Mouse (Mus musculus): Measurements from ENCODE around the gene Adcyap1r1.

Gene Adcyap1r1

DNA sequence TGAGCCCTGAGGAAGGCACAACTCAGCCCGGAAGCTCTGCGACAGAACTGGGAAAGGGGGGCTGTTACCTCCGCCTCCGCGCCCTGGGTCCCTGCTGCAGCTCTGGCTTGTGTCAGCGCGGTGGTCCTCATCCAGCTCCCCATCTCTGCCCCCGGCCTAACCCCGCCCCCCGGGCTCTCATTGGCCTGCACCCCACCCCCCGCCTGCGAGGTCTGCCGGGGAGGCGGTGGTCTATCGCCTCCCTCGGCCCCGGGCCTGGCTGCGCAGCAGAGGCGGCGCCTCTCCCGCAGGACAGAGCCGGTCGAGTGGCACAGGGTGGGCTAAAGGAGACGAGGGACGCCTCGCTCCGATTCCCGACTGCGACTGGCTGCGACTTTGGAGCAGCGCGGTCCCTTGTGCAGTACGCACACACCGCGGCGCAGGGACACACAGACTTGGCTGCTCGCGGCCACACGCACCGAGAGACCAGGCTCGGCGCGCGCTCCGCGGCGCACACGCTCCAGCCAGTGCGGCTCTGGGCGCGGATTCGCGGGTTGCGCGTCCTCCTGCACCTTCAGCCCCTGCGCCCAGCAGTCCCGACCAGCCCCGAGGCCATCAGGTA, at the start of gene Adcyap1r1:
Gene Adcyap1r1 (plus strand): TSS at position 208 of the 601 bp plus-strand sequence.
- DNase-seq (ENCODE audit: low spot score in 2 of 2), result peak; percentile 89 to 90

DNA sequence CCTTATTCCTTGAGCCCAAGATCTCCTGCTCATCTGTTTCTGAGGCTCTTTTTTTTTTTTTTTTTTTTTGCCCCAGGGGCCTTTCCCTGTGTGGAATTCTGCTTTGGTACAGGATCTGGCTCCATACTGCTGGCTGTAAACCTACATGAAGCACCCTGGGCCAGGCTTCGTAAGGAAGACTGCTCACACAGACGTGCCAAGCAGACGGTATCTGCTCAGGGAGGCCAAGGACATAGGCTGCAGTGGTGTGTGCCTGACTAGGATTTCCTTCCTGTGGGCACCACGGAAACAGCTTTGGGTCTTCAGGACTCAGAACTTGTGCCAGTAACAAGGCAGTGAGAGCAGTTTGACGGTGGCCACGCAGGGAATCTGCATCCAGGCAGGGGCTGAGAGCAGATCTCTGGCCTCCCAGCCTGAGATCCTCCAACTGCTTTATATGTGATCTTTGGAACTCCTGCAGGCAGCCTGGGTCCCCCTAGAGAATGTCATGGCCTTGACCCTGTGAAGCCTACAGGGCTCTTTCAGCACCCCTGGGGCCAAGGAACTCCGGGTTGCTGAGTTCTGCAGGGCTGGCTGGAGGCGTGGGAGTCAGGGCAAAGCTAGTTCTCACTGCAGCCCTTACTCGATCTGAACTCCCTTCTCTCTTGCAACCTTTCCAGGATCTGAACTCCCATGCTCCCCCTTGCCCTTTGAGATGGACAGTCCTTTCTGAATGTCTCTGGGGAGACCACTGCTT, 49.6 kb upstream of the Adcyap1r1 start:
- DNase-seq (ENCODE audit: low spot score in 2 of 2), result no peak

DNA sequence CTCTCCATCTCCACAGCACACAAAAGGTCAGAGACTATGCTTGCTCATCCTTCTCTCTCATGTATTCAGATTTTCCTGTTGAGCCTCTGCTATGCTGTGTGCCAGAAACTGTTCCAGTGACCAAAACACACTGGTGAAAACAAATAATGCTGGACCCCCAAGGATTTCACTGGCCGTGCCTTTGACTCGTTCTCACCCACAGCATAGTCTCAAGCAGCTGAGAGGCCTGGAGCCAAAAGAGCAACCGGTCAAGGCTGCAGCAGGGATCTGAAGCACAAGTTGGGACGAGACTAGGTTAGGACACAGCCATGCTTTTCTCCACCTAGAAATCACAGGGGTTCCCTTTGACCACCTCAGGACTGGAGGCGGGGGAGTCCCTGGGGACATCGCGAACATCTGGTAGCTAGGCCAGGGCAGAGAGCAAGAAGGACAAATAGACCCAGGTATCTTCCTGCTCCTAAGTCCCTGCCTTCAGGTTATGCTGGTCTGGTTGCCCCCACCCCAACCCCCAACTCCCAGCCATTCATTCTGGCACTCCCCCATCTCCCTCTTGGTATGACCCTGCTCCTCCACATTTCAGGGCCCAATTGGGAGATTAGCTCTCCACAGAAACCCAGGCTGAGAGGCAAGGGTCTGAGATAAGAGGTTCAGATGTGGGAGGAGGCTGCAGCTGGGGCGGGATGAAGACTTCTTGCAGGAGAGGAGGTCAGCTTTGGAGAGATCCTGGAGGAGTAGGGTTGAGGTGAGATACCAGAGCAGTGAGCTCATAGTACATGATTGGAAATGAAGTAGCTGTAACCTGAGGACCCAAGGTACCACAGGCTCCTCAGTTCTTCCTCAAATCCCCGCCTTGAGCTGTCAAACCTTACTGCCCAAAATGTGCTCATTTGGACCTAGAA, 48.1 kb upstream of the Adcyap1r1 start:
- DNase-seq (ENCODE audit: low spot score in 2 of 2), result no peak

DNA sequence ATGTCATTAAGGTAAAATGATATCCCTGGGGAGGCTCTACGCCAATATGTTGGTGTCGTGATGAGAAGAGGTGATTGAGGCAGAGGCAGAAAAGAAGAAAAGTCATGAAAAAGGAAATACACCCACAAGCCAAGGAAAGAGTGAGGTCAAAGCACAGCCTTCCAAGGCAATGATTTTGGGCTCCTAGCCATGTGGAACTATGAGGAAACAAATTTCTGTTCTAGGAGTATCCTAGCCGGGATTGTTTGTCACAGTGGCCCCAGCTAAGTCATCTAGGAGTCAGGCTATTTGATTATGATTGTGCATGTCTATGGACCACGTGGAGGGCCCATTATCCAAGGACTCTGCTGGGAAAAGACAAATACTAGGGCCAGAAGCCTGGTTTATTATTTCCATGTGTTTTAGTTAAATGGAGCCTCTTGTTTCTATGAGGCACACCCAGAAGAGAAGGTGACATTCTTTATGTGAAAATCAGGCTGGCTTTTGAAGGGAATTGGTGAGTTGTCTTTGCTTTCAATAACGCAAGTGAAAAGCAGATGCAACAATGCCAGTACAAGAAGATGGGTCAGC, 47.3 kb upstream of the Adcyap1r1 start:
- no peak for DNase-seq (ENCODE audit: low spot score in 2 of 2)

DNA sequence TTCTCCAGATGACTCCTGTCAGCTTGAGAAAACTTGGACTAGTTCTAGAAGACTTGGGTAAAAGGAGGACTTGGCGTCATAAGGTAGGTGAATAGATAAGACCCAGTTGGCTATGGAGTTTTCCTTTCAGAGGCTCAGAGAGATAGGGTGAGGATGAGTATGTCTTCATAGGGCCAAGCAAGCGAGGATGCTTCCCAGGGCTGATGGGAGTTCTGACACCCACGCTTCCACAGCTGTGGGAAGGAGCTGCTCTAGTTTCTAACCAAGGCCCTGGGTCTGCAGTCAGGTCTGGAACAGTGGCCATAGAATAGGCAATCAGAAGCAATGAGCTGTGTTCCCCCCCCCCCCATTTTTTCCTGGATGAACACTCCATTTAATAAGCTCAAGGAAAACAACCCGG, 44.4 kb upstream of the Adcyap1r1 start:
- DNase-seq (ENCODE audit: low spot score in 2 of 2), result no peak

DNA sequence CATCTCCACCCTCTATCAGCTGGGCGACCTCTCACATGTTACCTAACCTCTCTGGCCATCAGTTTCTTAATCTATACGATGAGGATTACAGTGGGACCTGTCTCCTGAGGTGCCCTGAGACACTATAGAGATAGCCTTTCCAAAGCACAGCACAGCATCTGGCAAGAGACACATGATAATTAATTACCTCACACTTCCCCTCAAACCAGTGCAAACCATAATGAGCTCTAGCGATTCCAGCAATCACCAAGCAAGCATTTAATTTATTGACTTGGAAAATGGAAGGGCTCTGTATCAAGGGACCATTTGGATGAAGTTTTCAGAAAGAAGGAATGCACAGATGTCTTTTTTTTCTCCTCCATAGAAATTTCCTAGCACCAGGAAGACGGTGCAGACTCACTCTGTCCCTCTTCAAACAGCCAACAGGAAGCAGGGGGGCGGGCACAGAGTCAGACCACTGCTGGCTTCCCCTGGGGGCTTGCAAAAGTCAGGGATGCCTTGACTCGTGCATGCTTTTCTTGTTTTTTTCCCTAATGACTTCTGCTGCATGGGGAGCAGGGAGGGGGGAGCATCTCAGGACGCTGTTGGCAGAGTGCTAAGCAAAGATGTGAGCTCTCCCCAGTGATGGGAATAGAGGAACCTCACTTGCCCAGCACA, 41.5 kb upstream of the Adcyap1r1 start:
- no peak for DNase-seq (ENCODE audit: low spot score in 2 of 2)

DNA sequence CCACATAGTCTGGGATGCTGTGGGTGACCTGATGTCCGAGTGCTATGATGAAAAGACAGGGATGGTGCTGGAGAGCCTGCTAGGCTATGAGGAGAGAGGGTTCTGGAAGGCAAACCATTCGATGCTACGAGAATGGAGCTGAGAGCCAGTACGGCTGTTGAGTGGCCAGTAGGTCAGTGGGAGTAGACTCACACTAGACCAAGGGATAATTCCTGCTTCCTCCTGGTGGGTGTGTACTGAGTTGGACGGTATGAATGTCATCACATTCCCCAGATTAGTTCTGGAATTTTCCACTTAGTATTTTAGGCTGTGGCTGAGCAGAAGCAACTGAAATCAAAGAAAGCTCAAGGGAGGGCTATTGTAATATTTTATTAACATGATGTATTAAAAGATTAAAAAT, 40.8 kb upstream of the Adcyap1r1 start:
- no peak for DNase-seq (ENCODE audit: low spot score in 2 of 2)

DNA sequence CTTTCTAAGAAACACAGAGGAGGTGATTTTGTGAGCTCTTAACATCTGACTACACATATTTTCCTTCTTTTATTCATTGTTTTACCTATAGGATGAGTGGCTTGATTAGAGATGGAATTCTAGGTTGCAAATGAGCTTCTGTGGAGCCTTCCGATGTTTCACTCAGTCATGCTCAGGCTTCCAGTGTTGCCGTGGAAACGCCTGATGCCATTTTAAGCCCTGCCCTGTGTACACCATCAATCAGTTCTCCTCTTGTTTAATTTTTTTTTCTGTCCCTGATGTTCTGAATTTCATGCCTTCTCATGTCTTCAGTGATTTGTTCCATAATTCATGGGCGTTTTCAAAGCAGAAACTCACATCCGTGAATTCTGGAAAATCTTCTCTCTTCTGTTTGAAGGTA, 35.6 kb upstream of the Adcyap1r1 start:
- DNase-seq (ENCODE audit: low spot score in 2 of 2), result peak; percentile 57 to 79

DNA sequence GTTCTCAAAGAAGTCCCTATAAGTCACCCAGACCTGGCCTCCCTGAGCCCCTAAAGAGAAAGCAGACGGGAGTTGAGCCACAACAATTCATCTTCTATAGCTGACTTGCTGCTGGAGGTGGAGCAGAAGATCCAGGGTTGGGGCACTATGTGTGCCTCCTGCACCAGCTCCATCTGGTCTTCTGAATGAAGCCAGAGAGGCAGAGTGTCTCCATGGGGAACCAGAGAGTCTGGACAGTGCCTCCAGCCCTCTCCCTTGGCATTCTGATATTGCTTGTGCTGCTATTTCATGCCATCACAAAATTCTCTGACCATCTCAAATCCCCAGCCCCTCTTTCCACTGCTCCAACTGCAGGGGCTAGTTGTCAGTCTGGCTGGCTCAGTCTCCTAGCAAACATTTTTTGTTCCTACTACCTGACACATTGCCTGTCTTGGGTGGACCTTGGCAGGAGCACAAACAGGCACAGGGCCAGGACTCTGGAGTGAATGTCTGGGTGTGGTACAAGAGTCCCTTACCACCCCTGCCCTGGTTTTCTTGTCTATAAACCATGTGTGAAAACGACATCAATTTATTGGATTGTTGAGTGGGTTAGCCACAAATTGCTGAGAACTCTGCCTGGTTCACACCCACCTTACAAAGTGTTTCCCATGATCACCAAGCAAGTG, 32.9 kb upstream of the Adcyap1r1 start:
- DNase-seq (ENCODE audit: low spot score in 2 of 2), result no peak

DNA sequence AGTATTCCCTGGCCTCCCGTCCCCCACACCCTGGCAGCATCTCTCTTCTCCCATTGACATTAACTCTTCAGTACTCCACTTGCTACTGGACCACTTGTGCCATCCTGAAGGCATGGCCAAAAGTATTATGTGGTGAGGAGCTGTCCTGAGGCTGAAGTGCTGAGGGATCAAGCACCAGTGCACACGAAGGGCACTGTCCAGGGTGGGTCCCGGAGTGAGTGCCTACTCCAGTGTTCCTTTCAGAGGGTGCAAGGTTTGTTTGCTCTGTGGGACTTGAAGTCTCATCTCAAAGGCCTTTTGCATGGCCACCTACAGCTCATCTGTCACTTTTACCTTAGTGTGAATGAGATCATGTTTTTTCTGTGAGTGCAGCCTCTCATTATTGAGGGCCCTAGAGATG, 31.4 kb upstream of the Adcyap1r1 start:
- no peak for DNase-seq (ENCODE audit: low spot score in 2 of 2)

DNA sequence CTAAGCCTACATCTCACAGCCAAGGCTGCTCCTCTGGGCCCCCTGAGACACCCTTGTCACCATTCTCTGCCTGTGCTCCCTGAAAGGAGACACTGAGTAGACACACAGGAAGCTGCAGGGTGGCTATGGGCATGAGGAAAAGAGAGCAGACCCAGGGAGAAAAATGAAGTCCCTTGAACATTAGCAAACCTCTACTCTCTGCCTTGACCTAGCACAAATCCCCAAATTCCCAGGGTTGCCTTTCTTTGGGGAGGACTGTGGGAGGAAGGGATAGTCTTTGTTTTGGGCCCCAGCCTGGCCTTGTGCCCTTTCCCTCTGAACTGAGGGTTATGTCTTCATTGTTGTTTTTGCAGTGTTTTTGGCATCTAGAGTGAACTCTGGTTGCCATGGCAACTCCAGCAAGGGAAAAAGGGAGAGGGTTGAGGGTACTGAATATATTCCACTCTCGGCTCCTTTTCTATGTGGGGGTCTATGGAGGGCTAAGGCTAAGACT, 30.9 kb upstream of the Adcyap1r1 start:
- peak; percentile 76 to 80 for DNase-seq (ENCODE audit: low spot score in 2 of 2)

DNA sequence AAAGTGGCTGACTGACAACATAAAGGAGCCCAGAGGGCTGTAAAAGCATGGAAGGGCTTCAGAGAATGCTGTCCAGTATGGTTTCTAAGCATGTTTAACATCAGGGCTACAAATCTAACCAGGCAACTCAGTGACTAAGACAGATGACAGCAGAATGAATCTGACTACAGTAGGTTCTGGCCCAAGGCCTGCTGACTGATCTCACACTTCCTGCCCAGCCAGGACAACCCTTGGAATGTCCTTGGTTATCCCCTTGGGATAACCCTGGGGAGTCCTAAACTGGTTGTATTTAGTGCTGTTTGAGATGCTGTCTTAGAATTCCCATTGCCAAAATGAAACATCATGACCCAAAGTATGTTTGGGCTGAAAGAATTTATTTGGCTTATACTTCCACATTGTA, 19.7 kb upstream of the Adcyap1r1 start:
- no peak for DNase-seq (ENCODE audit: low spot score in 2 of 2)

DNA sequence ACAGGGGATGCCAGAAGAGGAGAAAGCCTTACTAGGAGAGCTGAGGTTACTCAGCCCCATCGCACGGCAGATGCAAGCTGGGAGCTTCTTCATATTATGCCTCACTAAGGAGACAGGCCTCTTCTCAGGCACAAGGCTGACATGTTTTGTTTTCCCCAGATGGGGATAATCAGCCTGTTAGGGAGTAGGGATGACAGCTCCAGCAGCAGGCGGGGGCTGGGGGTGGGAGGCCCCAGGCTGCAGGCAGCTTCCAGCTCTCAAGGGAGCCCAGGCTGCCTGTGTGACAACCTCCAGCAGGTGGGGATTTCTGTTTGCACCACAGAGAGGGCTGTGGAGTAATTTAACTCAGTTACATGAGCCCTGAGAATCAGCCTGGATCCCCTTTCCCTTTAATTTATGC, 17.4 kb upstream of the Adcyap1r1 start:
- DNase-seq (ENCODE audit: low spot score in 2 of 2), result peak; percentile 50 to 65

DNA sequence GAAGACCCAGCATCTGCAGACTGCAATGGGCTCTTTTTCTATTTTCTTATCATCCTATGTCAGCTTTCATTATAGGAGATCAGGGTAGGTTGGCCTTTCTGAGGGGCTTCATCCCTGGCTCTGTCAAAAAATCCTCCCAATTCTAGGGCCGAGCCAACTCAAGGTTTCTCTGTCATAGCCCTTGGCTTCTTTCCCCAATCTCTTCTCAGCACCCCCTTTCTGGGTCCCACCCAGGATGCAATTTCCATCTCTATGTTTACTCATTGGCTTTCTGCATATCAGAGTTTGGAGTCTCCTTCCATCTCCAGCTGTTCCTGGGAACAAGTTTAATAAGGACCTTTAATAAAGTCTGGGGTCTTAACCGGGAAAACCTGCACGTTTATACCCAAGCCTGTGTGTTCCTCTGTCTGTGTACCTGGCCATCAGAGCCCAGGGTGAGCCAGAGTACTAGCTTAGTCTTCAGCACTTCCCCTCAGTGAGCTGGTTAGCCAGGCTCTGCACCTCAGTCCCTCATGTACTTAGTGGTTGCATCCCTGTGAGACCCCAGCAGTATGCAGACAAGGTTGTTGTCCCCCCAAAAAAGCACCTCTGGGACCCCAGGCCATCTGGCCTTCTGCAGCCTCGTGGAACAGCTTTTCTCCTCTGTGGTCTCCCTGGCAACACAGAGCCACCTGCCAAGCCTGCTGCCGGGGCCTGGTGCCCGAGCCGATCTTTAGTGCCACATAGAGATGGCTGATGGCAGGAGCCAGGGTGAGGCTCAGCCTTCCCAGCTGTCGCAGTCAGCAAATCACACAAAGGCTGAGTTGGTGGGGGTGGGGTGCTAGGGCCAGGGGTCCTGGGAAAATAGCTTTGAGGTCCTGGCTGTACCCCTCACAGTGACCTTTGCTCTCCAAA, 16.3 kb upstream of the Adcyap1r1 start:
- DNase-seq (ENCODE audit: low spot score in 2 of 2), result peak; percentile 84 to 85

DNA sequence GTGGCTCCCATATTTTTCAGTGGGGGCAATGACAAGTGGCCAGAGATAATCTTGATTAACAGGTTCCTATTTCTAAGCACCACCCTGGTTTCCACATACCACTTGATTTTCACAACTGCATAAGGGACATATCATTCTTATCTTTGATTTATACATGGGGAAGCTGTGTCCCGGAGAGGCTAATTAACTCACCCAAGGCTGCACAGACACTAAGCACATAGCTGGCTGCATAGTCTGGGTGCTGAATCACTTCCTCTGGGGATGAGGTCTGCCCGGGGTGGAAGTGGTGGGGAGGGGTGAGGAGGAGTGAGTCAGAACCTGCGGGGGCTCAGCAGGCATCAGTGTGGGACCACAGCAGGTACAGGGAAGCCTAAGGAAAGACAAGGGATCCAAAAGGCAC, 13.9 kb upstream of the Adcyap1r1 start:
- DNase-seq (ENCODE audit: low spot score in 2 of 2), result no peak

DNA sequence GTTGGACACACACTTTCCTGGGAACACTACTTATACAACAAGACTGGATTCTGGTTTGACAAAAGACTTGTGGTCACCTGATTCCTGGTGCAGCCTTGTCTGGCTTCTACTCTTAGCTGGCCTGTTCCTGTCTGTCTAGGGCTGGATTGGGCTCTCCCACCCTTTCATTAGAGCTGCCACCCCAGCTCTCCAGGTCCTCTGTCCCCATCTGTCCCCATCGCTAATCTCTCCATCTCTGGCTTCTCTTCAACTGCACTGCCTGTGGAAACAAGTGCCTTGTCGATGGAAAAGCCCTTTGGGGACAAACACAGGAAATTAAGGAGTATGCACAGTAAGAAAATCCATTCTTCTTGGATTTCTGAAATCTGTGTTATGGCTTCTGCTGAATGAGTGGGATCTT, 12.9 kb upstream of the Adcyap1r1 start:
- no peak for DNase-seq (ENCODE audit: low spot score in 2 of 2)

DNA sequence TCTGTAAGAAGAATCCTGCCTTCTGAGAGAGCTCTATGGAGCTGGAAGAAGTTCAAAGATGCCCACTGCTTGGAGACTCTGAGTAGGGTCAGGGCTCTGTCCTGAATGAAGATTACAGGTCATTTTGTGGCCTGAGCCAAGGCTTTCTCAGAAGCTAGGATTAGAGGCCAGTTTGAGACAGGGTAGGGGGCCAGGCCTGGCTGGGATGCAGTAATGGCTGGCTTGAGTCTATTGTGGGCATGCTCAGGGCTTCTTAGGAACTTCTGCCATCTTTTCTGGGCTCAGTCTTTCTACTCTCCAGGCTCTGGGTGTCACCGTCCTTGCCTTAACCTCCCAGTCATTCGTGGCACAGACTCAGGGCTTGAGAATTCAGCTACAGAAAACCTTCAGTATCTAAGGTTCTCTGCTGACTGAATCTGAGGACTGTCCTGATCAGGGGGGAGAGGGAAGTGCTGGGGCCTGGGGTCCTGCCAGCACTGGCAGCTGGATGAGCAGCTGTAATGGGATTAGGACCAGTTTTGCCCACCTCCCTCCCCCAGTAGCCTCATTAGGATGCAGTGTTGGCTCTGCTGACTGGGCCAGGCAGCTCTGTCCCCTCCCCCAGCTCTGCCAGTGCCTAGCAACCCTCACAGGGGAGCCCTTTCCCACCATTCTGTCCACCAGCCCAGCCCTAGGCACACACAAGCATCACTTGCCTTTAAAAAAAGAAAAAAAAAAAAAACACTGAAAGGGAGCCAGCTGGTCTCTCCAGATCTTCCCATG, 7.7 kb upstream of the Adcyap1r1 start:
- peak; percentile 88 to 92 for DNase-seq (ENCODE audit: low spot score in 2 of 2)

DNA sequence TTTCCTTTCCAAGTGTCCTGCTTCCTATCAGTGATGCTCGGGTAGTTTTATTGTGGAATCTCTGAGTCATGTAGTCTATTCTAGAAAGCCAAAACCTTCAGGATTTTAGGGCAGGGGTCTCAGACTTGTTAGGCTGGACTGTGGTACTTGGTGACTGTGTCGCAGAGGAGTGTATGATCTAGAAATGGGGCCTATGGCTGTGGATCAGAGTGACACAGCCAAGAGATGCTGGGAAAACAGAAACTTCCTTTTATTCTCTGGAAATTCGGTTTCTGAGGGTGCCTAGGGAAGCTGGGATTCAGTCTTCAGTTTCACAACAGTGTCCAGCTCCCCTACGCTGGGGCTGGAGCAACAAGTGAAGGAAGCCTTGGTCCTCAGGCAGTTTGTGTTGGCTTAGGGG, 7.1 kb upstream of the Adcyap1r1 start:
- DNase-seq (ENCODE audit: low spot score in 2 of 2), result no peak

DNA sequence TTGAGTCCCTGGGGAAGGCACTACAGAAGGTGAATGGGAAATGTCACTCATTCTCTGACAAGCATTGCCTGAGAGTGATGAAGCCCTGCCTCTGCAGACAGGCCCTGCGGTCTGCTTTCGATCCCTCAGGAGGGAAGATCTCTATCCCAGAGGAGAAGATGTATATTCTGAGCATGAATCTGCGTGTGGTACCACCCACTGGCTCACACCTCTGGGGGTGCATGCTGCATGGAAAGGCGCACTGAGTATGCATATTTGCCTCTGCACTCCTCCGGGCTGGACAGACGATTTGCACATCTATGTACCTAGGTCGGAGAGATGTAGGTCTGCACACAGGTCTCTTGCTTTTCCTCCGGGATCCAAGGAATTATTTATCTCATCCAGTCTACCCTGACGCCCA, 3.6 kb upstream of the Adcyap1r1 start:
- DNase-seq (ENCODE audit: low spot score in 2 of 2), result no peak
